Mouse (Mus musculus): ENCODE data around the gene Rps6ka4. TPM values are rescaled to one million over a fixed set of nuclear protein-coding genes. Genes with fewer than 3 reads are reported as not detected.
A peak's percentile ranks its signal among the peaks of the same experiment; 100 is the strongest.

The Rps6ka4 gene
- polyA plus RNA-seq, 1 experiment from 2014 or later, result 6.0 TPM

DNA sequence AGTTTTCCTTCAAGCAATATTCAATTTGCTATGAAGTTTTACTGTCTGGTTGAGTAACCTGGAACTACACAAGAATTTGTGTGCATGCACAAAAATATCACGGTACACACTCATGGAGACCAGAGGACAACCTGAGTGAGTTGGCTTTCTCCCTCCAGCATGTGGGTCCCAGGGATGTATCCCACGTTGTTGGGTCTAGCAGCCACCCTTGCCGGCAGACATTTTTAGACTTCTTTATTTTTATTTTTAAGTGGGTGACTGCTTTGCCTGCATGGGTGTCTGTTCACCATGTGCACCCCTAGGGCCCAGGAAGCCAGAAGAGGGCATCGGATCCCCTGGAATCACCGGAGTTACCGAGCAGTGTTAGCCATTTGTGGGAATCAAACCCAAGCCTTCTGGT is 15.1 kb downstream of the Rps6ka4 start:
- Histone ChIP-seq H3K36me3 (ENCODE audit: control insufficient read depth, insufficient read depth, low read length) (no peaks in the 10 kb centered on the region), H3K4me1 (ENCODE audit: control insufficient read depth, insufficient read depth, low read length) (peaks cover 10% of the 10 kb centered on the region; the same call in 1 of the 2 replicates), H3K27ac (replicated peaks; ENCODE audit: low read depth, low read length) (no peak overlapping the region), H3K9me3 (ENCODE audit: control insufficient read depth, low read length) (no peaks in the 10 kb centered on the region), H3K4me2 (ENCODE audit: low read length) (no peak overlapping the region), H3K9ac (replicated peaks; ENCODE audit: low read length) (no peak overlapping the region), H3K27me3 (ENCODE audit: control insufficient read depth, insufficient read depth, low read length) (peaks cover 22% of the 10 kb centered on the region), H3K4me3 (replicated peaks; ENCODE audit: low read depth, low read length) (no peak overlapping the region)
- DNase-seq, result no peak
- WGBS, result 84% methylated on average over 6 of the region's 6 CpGs
- ATAC-seq (ENCODE audit: low FRiP score, low TSS enrichment), result no peak

GRCm38 (mm10) chr19:6820538-6821195 is 19.8 kb downstream of the Rps6ka4 start:
- Histone ChIP-seq H3K4me3 (replicated peaks; ENCODE audit: low read depth, low read length) (no peak overlapping the region), H3K4me1 (ENCODE audit: control insufficient read depth, insufficient read depth, low read length) (no peaks in the 10 kb centered on the region), H3K27ac (replicated peaks; ENCODE audit: low read depth, low read length) (no peak overlapping the region), H3K9me3 (ENCODE audit: control insufficient read depth, low read length) (no peaks in the 10 kb centered on the region), H3K27me3 (ENCODE audit: control insufficient read depth, insufficient read depth, low read length) (no peaks in the 10 kb centered on the region), H3K4me2 (ENCODE audit: low read length) (no peak overlapping the region), H3K9ac (replicated peaks; ENCODE audit: low read length) (no peak overlapping the region), H3K36me3 (ENCODE audit: control insufficient read depth, insufficient read depth, low read length) (no peaks in the 10 kb centered on the region)
- 83% methylated on average over 13 of the region's 13 CpGs for WGBS
- ATAC-seq (ENCODE audit: low FRiP score, low TSS enrichment), result no peak
- no peak for DNase-seq

DNA sequence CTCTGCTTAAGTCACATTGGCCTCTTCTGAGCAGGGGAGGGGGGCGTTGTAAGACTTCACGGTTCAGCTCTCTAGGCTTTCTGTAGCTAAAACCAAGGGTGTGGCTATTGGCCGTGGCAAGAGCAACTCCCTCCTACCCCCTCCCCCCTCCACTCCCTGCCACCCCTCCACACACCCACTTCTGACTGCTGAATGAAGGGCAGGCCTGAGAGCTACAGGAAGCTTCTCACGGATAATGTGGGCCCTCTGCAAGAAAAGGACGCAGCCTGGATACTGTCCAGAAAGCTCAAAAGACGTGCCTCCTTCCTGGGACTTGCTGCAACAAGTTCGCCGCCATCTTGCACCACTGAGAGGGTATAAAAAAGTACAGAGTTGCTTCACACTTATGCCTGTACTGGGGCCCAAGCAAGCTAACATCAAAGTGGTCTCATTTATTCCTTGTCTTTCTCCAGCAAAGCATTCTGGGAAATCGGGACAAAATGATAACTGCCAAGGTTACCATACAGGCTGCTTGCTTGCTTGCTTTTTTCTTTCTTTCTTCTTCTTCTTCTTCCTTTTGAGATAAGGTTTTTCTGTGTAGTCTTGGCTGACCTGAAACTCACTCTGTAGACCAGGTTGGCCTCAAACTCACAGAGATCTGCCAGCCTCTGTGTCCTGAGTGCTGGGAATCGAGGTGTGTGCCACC is 21.2 kb downstream of the Rps6ka4 start:
- no peak for ATAC-seq (ENCODE audit: low FRiP score, low TSS enrichment)
- no peaks in the 10 kb centered on the region for H3K27me3 ChIP-seq (ENCODE audit: control insufficient read depth, insufficient read depth, low read length)
- H3K4me2 ChIP-seq (ENCODE audit: low read length), result no peak overlapping the region
- H3K9ac ChIP-seq (replicated peaks; ENCODE audit: low read length), result no peak overlapping the region
- no peak overlapping the region for H3K4me3 ChIP-seq (replicated peaks; ENCODE audit: low read depth, low read length)
- H3K4me1 ChIP-seq (ENCODE audit: control insufficient read depth, insufficient read depth, low read length), result no peaks in the 10 kb centered on the region
- WGBS, result 35% methylated on average over 10 of the region's 10 CpGs
- no peak overlapping the region for H3K27ac ChIP-seq (replicated peaks; ENCODE audit: low read depth, low read length)
- peak; percentile 4 for DNase-seq
- H3K9me3 ChIP-seq (ENCODE audit: control insufficient read depth, low read length), result no peaks in the 10 kb centered on the region
- no peaks in the 10 kb centered on the region for H3K36me3 ChIP-seq (ENCODE audit: control insufficient read depth, insufficient read depth, low read length)

DNA sequence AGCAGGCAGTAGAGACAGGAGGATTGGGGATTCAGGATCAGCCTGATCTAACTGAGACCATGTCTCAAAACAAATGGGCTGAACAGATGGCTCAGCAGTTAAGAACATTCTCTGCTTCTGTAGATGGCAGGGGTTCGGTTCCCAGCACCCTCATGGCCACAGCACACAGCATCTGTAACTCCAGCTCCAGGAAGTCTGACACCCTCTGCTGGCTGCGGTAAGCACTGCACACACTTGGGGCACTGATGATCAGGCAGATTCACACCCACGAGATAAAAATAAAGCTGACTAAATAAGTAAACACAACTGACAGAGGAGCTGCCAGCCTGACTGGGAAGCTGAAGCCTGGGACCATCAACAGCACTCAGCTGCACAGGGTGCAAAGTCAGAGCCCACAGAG is 25.5 kb downstream of the Rps6ka4 start:
- Histone ChIP-seq H3K36me3 (ENCODE audit: control insufficient read depth, insufficient read depth, low read length) (no peaks in the 10 kb centered on the region), H3K9me3 (ENCODE audit: control insufficient read depth, low read length) (no peaks in the 10 kb centered on the region), H3K4me3 (replicated peaks; ENCODE audit: low read depth, low read length) (no peak overlapping the region), H3K9ac (replicated peaks; ENCODE audit: low read length) (no peak overlapping the region), H3K27ac (replicated peaks; ENCODE audit: low read depth, low read length) (no peak overlapping the region), H3K4me1 (ENCODE audit: control insufficient read depth, insufficient read depth, low read length) (no peaks in the 10 kb centered on the region), H3K27me3 (ENCODE audit: control insufficient read depth, insufficient read depth, low read length) (no peaks in the 10 kb centered on the region), H3K4me2 (ENCODE audit: low read length) (no peak overlapping the region)
- no peak for DNase-seq
- WGBS, result 93% methylated on average over 3 of the region's 3 CpGs
- no peak for ATAC-seq (ENCODE audit: low FRiP score, low TSS enrichment)

DNA sequence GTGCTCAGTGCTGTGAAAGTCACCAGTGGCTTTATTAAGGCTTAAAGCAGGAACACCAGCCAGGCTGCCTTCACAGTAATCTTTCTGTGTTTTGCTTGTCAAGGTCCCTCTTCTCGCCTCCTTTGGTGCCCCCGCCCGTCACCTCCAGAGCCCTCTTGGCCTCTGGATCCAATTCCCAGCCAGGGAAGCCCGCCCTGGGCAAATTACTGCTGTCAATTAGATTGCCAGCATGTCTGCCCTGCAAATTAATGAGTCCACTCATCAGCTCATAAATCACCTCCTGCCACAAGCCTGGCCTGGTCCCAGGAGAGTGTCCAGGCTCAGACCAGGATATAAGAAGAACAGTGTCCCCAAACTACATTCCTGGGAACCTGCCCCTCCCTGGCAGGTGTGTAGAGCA is 26.1 kb downstream of the Rps6ka4 start:
- H3K36me3 ChIP-seq (ENCODE audit: control insufficient read depth, insufficient read depth, low read length), result no peaks in the 10 kb centered on the region
- no peak overlapping the region for H3K9ac ChIP-seq (replicated peaks; ENCODE audit: low read length)
- H3K27me3 ChIP-seq (ENCODE audit: control insufficient read depth, insufficient read depth, low read length), result no peaks in the 10 kb centered on the region
- no peak for DNase-seq
- H3K9me3 ChIP-seq (ENCODE audit: control insufficient read depth, low read length), result no peaks in the 10 kb centered on the region
- no peaks in the 10 kb centered on the region for H3K4me1 ChIP-seq (ENCODE audit: control insufficient read depth, insufficient read depth, low read length)
- ATAC-seq (ENCODE audit: low FRiP score, low TSS enrichment), result no peak
- WGBS, result 64% methylated on average over 4 of the region's 4 CpGs
- H3K27ac ChIP-seq (replicated peaks; ENCODE audit: low read depth, low read length), result no peak overlapping the region
- H3K4me2 ChIP-seq (ENCODE audit: low read length), result no peak overlapping the region
- no peak overlapping the region for H3K4me3 ChIP-seq (replicated peaks; ENCODE audit: low read depth, low read length)

Small RNAs within 50 kb of the gene (microRNA-seq; reads per million reads assigned to microRNA genes)
- gene Mir5046, result not detected

Other genes with a start within 250 kb of the Rps6ka4 start
- gene Ccdc88b, start 17.6 kb upstream of the Rps6ka4 start, polyA plus RNA-seq (2014; fragmentation: Nextera tagmentation; extraction: Ambion mirVana), result 0.23 and 0.49 TPM in 2 replicates
- gene Trmt112, start 69.1 kb upstream of the Rps6ka4 start, polyA plus RNA-seq (2014; fragmentation: Nextera tagmentation; extraction: Ambion mirVana), result 115 and 140 TPM in 2 replicates
- gene Prdx5, start 69.5 kb upstream of the Rps6ka4 start, polyA plus RNA-seq (2014; fragmentation: Nextera tagmentation; extraction: Ambion mirVana), result 215 and 328 TPM in 2 replicates
- gene Esrra, start 81.2 kb upstream of the Rps6ka4 start, polyA plus RNA-seq (2014; fragmentation: Nextera tagmentation; extraction: Ambion mirVana), result 6.9 and 13.6 TPM in 2 replicates
- gene Catsperz, start 84.7 kb upstream of the Rps6ka4 start, polyA plus RNA-seq (2014; fragmentation: Nextera tagmentation; extraction: Ambion mirVana), result 0.53 and 0.78 TPM in 2 replicates
- gene Kcnk4, start 93.9 kb upstream of the Rps6ka4 start, polyA plus RNA-seq (2014; fragmentation: Nextera tagmentation; extraction: Ambion mirVana), result 1.9 and 3.4 TPM in 2 replicates
- gene Bad, start 101.2 kb upstream of the Rps6ka4 start, polyA plus RNA-seq (2014; fragmentation: Nextera tagmentation; extraction: Ambion mirVana), result 77.1 and 79.3 TPM in 2 replicates
- gene Gpr137, start 101.8 kb upstream of the Rps6ka4 start, polyA plus RNA-seq (2014; fragmentation: Nextera tagmentation; extraction: Ambion mirVana), result 56.0 and 60.4 TPM in 2 replicates
- gene Ppp1r14b, start 134.3 kb upstream of the Rps6ka4 start, polyA plus RNA-seq (2014; fragmentation: Nextera tagmentation; extraction: Ambion mirVana), result 198 and 257 TPM in 2 replicates
- gene Plcb3, start 135.8 kb upstream of the Rps6ka4 start, polyA plus RNA-seq (2014; fragmentation: Nextera tagmentation; extraction: Ambion mirVana), result 6.3 and 8.8 TPM in 2 replicates
- 73.8 and 86.9 TPM in 2 replicates for gene Fkbp2, start 139.9 kb upstream of the Rps6ka4 start, polyA plus RNA-seq (2014; fragmentation: Nextera tagmentation; extraction: Ambion mirVana)
- 33.1 and 47.3 TPM in 2 replicates for gene Vegfb, start 147.0 kb upstream of the Rps6ka4 start, polyA plus RNA-seq (2014; fragmentation: Nextera tagmentation; extraction: Ambion mirVana)
- gene Dnajc4, start 151.9 kb upstream of the Rps6ka4 start, polyA plus RNA-seq (2014; fragmentation: Nextera tagmentation; extraction: Ambion mirVana), result 23.1 and 26.7 TPM in 2 replicates
- gene Nudt22, start 155.5 kb upstream of the Rps6ka4 start, polyA plus RNA-seq (2014; fragmentation: Nextera tagmentation; extraction: Ambion mirVana), result 19.4 and 20.2 TPM in 2 replicates
- 18.6 and 20.0 TPM in 2 replicates for gene Trpt1, start 155.5 kb upstream of the Rps6ka4 start, polyA plus RNA-seq (2014; fragmentation: Nextera tagmentation; extraction: Ambion mirVana)
- gene Fermt3, start 178.8 kb upstream of the Rps6ka4 start, polyA plus RNA-seq (2014; fragmentation: Nextera tagmentation; extraction: Ambion mirVana), result 1.7 and 3.0 TPM in 2 replicates
- 180 and 217 TPM in 2 replicates for gene Stip1, start 199.3 kb upstream of the Rps6ka4 start, polyA plus RNA-seq (2014; fragmentation: Nextera tagmentation; extraction: Ambion mirVana)
- gene Macrod1, start 216.2 kb upstream of the Rps6ka4 start, polyA plus RNA-seq (2014; fragmentation: Nextera tagmentation; extraction: Ambion mirVana), result 3.4 and 3.9 TPM in 2 replicates

Measured in midbrain, embryonic 14.5 days (tissue).